Mouse (Mus musculus) erythroblast, adult 5-6 weeks (primary cell): Measurements from ENCODE around the gene Hoxa9. TPM values are rescaled to one million over a fixed set of nuclear protein-coding genes. Genes with fewer than 3 reads are reported as not detected.

ENCODE experiments used
- ATAC-seq: replicated peaks from 2 replicates; pipeline ENCODE4 v1.8.0; 2016; ENCODE audit warnings: moderate number of reproducible peaks, mild to moderate bottlenecking, moderate TSS enrichment, inconsistent platforms; ENCODE audit not compliant: poor library complexity, low FRiP score, severe bottlenecking
- total RNA-seq, 2 experiments: library from RNA; stranded (forward) in 1 of 2; stranded (reverse) in 1 of 2; fragments of 150-400 nt in 1 of 2; fragments of 200-764, 138-1000 nt in 1 of 2; gene quantifications; 2 replicates each; pipeline versions ENCODE4 v1.2.3 to v1.2.4; 2015 to 2017; ENCODE audit warnings: low replicate concordance in 2 of 2

Hoxa9 gene
- total RNA-seq, 2 experiments from 2014 or later, result 2.5 TPM; not detected in 1

GRCm38 (mm10) chr6:52174968-52175751 is 55.7 kb downstream of the Hoxa9 start:
- no peak for ATAC-seq

GRCm38 (mm10) chr6:52173648-52174047 is 57.2 kb downstream of the Hoxa9 start:
- ATAC-seq, result no peak

Other genes with a start within 250 kb of the Hoxa9 start
- gene Skap2, start 218.5 kb downstream of the Hoxa9 start, total RNA-seq (2015; ENCODE audit: low replicate concordance), result 34.8 and 68.1 TPM in 2 replicates
- 37.2 and 38.3 TPM in 2 replicates for gene Skap2, start 218.5 kb downstream of the Hoxa9 start, total RNA-seq (2017; ENCODE audit: low replicate concordance)
- not detected in 2 replicates for gene Hoxa1, start 72.8 kb downstream of the Hoxa9 start, total RNA-seq (2015; ENCODE audit: low replicate concordance)
- gene Hoxa1, start 72.8 kb downstream of the Hoxa9 start, total RNA-seq (2017; ENCODE audit: low replicate concordance), result not detected in 2 replicates
- not detected in 2 replicates for gene Hoxa2, start 66.3 kb downstream of the Hoxa9 start, total RNA-seq (2015; ENCODE audit: low replicate concordance)
- not detected in 2 replicates for gene Hoxa2, start 66.3 kb downstream of the Hoxa9 start, total RNA-seq (2017; ENCODE audit: low replicate concordance)
- not detected in 2 replicates for gene 5730596B20Rik, start 53.6 kb downstream of the Hoxa9 start, total RNA-seq (2015; ENCODE audit: low replicate concordance)
- gene 5730596B20Rik, start 53.6 kb downstream of the Hoxa9 start, total RNA-seq (2017; ENCODE audit: low replicate concordance), result not detected in 2 replicates
- gene Hoxa4, start 39.3 kb downstream of the Hoxa9 start, total RNA-seq (2015; ENCODE audit: low replicate concordance), result not detected in 2 replicates
- gene Hoxa4, start 39.3 kb downstream of the Hoxa9 start, total RNA-seq (2017; ENCODE audit: low replicate concordance), result 0.34 TPM in 1 of 2 replicates, not detected in the other
- not detected in 2 replicates for gene Hoxa5, start 26.5 kb downstream of the Hoxa9 start, total RNA-seq (2015; ENCODE audit: low replicate concordance)
- gene Hoxa5, start 26.5 kb downstream of the Hoxa9 start, total RNA-seq (2017; ENCODE audit: low replicate concordance), result 0.17 and 0.56 TPM in 2 replicates
- gene Hoxa6, start 22.4 kb downstream of the Hoxa9 start, total RNA-seq (2015; ENCODE audit: low replicate concordance), result not detected in 2 replicates
- not detected in 2 replicates for gene Hoxa6, start 22.4 kb downstream of the Hoxa9 start, total RNA-seq (2017; ENCODE audit: low replicate concordance)
- not detected in 2 replicates for gene Hoxa3, start 17.8 kb downstream of the Hoxa9 start, total RNA-seq (2015; ENCODE audit: low replicate concordance)
- not detected in 2 replicates for gene Hoxa3, start 17.8 kb downstream of the Hoxa9 start, total RNA-seq (2017; ENCODE audit: low replicate concordance)
- gene Gm28308, start 17.8 kb downstream of the Hoxa9 start, total RNA-seq (2015; ENCODE audit: low replicate concordance), result not detected in 2 replicates
- not detected in 2 replicates for gene Gm28308, start 17.8 kb downstream of the Hoxa9 start, total RNA-seq (2017; ENCODE audit: low replicate concordance)
- 0.77 and 2.5 TPM in 2 replicates for gene Hoxa7, start 9.2 kb downstream of the Hoxa9 start, total RNA-seq (2015; ENCODE audit: low replicate concordance)
- gene Hoxa7, start 9.2 kb downstream of the Hoxa9 start, total RNA-seq (2017; ENCODE audit: low replicate concordance), result 1.3 and 2.1 TPM in 2 replicates
- not detected in 2 replicates for gene Hoxa10, start 9.8 kb upstream of the Hoxa9 start, total RNA-seq (2015; ENCODE audit: low replicate concordance)
- not detected in 2 replicates for gene Hoxa10, start 9.8 kb upstream of the Hoxa9 start, total RNA-seq (2017; ENCODE audit: low replicate concordance)
- gene Hoxa11, start 14.7 kb upstream of the Hoxa9 start, total RNA-seq (2015; ENCODE audit: low replicate concordance), result not detected in 2 replicates
- not detected in 2 replicates for gene Hoxa11, start 14.7 kb upstream of the Hoxa9 start, total RNA-seq (2017; ENCODE audit: low replicate concordance)
- gene Hoxa13, start 29.8 kb upstream of the Hoxa9 start, total RNA-seq (2015; ENCODE audit: low replicate concordance), result not detected in 2 replicates
- not detected in 2 replicates for gene Hoxa13, start 29.8 kb upstream of the Hoxa9 start, total RNA-seq (2017; ENCODE audit: low replicate concordance)
- gene Evx1, start 82.4 kb upstream of the Hoxa9 start, total RNA-seq (2015; ENCODE audit: low replicate concordance), result not detected in 2 replicates
- gene Evx1, start 82.4 kb upstream of the Hoxa9 start, total RNA-seq (2017; ENCODE audit: low replicate concordance), result not detected in 2 replicates